Mouse (Mus musculus): Measurements from ENCODE around the gene Pbx4. TPM values are rescaled to one million over a fixed set of nuclear protein-coding genes. Genes with fewer than 3 reads are reported as not detected.

Gene Pbx4
- polyA plus RNA-seq, 1 experiment from 2014 or later: 41.6 TPM

GRCm38 (mm10) chr8:69820466-69820865 is 11.8 kb upstream of the Pbx4 start:
- H3K9me3 ChIP-seq: no peaks in the 10 kb centered on the region
- 76% methylated on average over 9 of the region's 9 CpGs for WGBS
- H3K27me3 ChIP-seq (replicated peaks): peaks cover 5% of the 10 kb centered on the region; the same call in 1 of the 2 replicates
- no peak overlapping the region for H3K4me3 ChIP-seq
- peaks cover 38% of the 10 kb centered on the region for H3K36me3 ChIP-seq
- H3K4me2 ChIP-seq (replicated peaks): no peak overlapping the region
- no peak overlapping the region for H3K27ac ChIP-seq
- H3K4me1 ChIP-seq: peaks cover 24% of the 10 kb centered on the region
- ATAC-seq (ENCODE audit: low FRiP score, low read depth): no peak
- H3K9ac ChIP-seq: no peak overlapping the region

- Histone ChIP-seq H3K36me3 (peaks cover 35% of the 10 kb centered on the region), H3K9me3 (no peaks in the 10 kb centered on the region), H3K4me2 (replicated peaks) (peak overlapping the region; percentile 89), H3K9ac (peak overlapping the region; percentile 68), H3K27me3 (replicated peaks) (peaks cover 5% of the 10 kb centered on the region; the same call in 1 of the 2 replicates), H3K4me1 (peaks cover 24% of the 10 kb centered on the region), H3K27ac (no peak overlapping the region), H3K4me3 (peak overlapping the region; percentile 53)
- WGBS: 0% methylated on average over 18 of the region's 22 CpGs
- peak; percentile 69 for ATAC-seq (ENCODE audit: low FRiP score, low read depth)
Observed at GRCm38 (mm10) chr8:69821971-69822385, 10.3 kb upstream of the Pbx4 start.

GRCm38 (mm10) chr8:69822386-69823191 is 9.7 kb upstream of the Pbx4 start, which contains the start of gene Lpar2:
TSS of gene Lpar2 (plus strand) at chr8:69822429.
- Histone ChIP-seq H3K36me3 (peaks cover 31% of the 10 kb centered on the region), H3K4me1 (peaks cover 24% of the 10 kb centered on the region)

GRCm38 (mm10) chr8:69826371-69826770 is 5.9 kb upstream of the Pbx4 start:
- H3K36me3 ChIP-seq: peaks cover 21% of the 10 kb centered on the region
- H3K9ac ChIP-seq: no peak overlapping the region
- 91% methylated on average over 12 of the region's 12 CpGs for WGBS
- peaks cover 24% of the 10 kb centered on the region for H3K4me1 ChIP-seq
- no peaks in the 10 kb centered on the region for H3K9me3 ChIP-seq
- ATAC-seq (ENCODE audit: low FRiP score, low read depth): no peak
- no peak overlapping the region for H3K4me2 ChIP-seq (replicated peaks)
- no peaks in the 10 kb centered on the region for H3K27me3 ChIP-seq (replicated peaks)
- H3K4me3 ChIP-seq: no peak overlapping the region
- H3K27ac ChIP-seq: no peak overlapping the region

More at GRCm38 (mm10) chr8:69822386-69823191, 9.7 kb upstream of the Pbx4 start, which contains the start of gene Lpar2:
- ATAC-seq (ENCODE audit: low FRiP score, low read depth): peak; percentile 71
- Histone ChIP-seq H3K9me3 (no peaks in the 10 kb centered on the region), H3K4me3 (peak within 1 kb of the TSS; percentile 53), H3K27ac (no peak within 1 kb of the TSS), H3K4me2 (replicated peaks) (peak within 1 kb of the TSS; percentile 89), H3K27me3 (replicated peaks) (peaks cover 5% of the 10 kb centered on the region; the same call in 1 of the 2 replicates), H3K9ac (peak within 1 kb of the TSS; percentile 68)
- 1% methylated on average over 33 of the region's 35 CpGs for WGBS

- Histone ChIP-seq H3K9me3 (no peaks in the 10 kb centered on the region), H3K27me3 (replicated peaks) (no peaks in the 10 kb centered on the region), H3K4me3 (no peak overlapping the region), H3K4me2 (replicated peaks) (no peak overlapping the region), H3K4me1 (peaks cover 13% of the 10 kb centered on the region), H3K36me3 (peaks cover 4% of the 10 kb centered on the region; the same call in 1 of the 2 replicates), H3K9ac (no peak overlapping the region), H3K27ac (no peak overlapping the region)
- WGBS: 80% methylated on average over 8 of the region's 8 CpGs
- ATAC-seq (ENCODE audit: low FRiP score, low read depth): no peak
Observed at GRCm38 (mm10) chr8:69837057-69837682, 4.9 kb downstream of the Pbx4 start.

- H3K4me3 ChIP-seq: no peak overlapping the region
- H3K4me2 ChIP-seq (replicated peaks): no peak overlapping the region
- ATAC-seq (ENCODE audit: low FRiP score, low read depth): no peak
- H3K9me3 ChIP-seq: no peaks in the 10 kb centered on the region
- no peak overlapping the region for H3K9ac ChIP-seq
- 80% methylated on average over 3 of the region's 3 CpGs for WGBS
- H3K27me3 ChIP-seq (replicated peaks): no peaks in the 10 kb centered on the region
- no peak overlapping the region for H3K27ac ChIP-seq
- no peaks in the 10 kb centered on the region for H3K4me1 ChIP-seq
- H3K36me3 ChIP-seq: no peaks in the 10 kb centered on the region
Observed at GRCm38 (mm10) chr8:69847167-69848065, 15.1 kb downstream of the Pbx4 start.

GRCm38 (mm10) chr8:69848951-69849350 is 16.7 kb downstream of the Pbx4 start:
- no peak for ATAC-seq (ENCODE audit: low FRiP score, low read depth)
- 87% methylated on average over 8 of the region's 8 CpGs for WGBS
- Histone ChIP-seq H3K27me3 (replicated peaks) (no peaks in the 10 kb centered on the region), H3K4me3 (no peak overlapping the region), H3K9me3 (no peaks in the 10 kb centered on the region), H3K36me3 (no peaks in the 10 kb centered on the region), H3K4me2 (replicated peaks) (no peak overlapping the region), H3K9ac (no peak overlapping the region), H3K27ac (no peak overlapping the region), H3K4me1 (no peaks in the 10 kb centered on the region)

- Histone ChIP-seq H3K4me3 (no peak overlapping the region), H3K9ac (no peak overlapping the region), H3K4me2 (replicated peaks) (no peak overlapping the region), H3K4me1 (no peaks in the 10 kb centered on the region), H3K27me3 (replicated peaks) (no peaks in the 10 kb centered on the region), H3K9me3 (no peaks in the 10 kb centered on the region), H3K36me3 (no peaks in the 10 kb centered on the region), H3K27ac (no peak overlapping the region)
- 43% methylated on average over 3 of the region's 3 CpGs for WGBS
- no peak for ATAC-seq (ENCODE audit: low FRiP score, low read depth)
Observed at GRCm38 (mm10) chr8:69849899-69850298, 17.6 kb downstream of the Pbx4 start.

GRCm38 (mm10) chr8:69850926-69851506 is 18.7 kb downstream of the Pbx4 start:
- H3K4me2 ChIP-seq (replicated peaks): no peak overlapping the region
- no peaks in the 10 kb centered on the region for H3K4me1 ChIP-seq
- no peak overlapping the region for H3K9ac ChIP-seq
- no peak overlapping the region for H3K27ac ChIP-seq
- no peaks in the 10 kb centered on the region for H3K36me3 ChIP-seq
- H3K4me3 ChIP-seq: no peak overlapping the region
- WGBS: 85% methylated on average over 7 of the region's 7 CpGs
- no peak for ATAC-seq (ENCODE audit: low FRiP score, low read depth)
- H3K27me3 ChIP-seq (replicated peaks): no peaks in the 10 kb centered on the region
- H3K9me3 ChIP-seq: no peaks in the 10 kb centered on the region

- no peaks in the 10 kb centered on the region for H3K27me3 ChIP-seq (replicated peaks)
- no peaks in the 10 kb centered on the region for H3K4me1 ChIP-seq
- 93% methylated on average over 10 of the region's 10 CpGs for WGBS
- no peak overlapping the region for H3K27ac ChIP-seq
- no peak overlapping the region for H3K4me3 ChIP-seq
- ATAC-seq (ENCODE audit: low FRiP score, low read depth): no peak
- 0 out of 2 replicates have a peak, but pooled peaks cover under 1% of the 10 kb centered on the region for H3K36me3 ChIP-seq
- H3K9me3 ChIP-seq: no peaks in the 10 kb centered on the region
- H3K4me2 ChIP-seq (replicated peaks): no peak overlapping the region
- H3K9ac ChIP-seq: no peak overlapping the region
Observed at GRCm38 (mm10) chr8:69853869-69854268, 21.6 kb downstream of the Pbx4 start.

- Histone ChIP-seq H3K27ac (no peak overlapping the region), H3K36me3 (peaks cover 35% of the 10 kb centered on the region), H3K4me3 (no peak overlapping the region), H3K9ac (no peak overlapping the region), H3K27me3 (replicated peaks) (no peaks in the 10 kb centered on the region), H3K4me1 (no peaks in the 10 kb centered on the region), H3K4me2 (replicated peaks) (no peak overlapping the region), H3K9me3 (no peaks in the 10 kb centered on the region)
- ATAC-seq (ENCODE audit: low FRiP score, low read depth): no peak
- WGBS: 59% methylated on average over 4 of the region's 4 CpGs
Observed at GRCm38 (mm10) chr8:69860807-69861206, 28.5 kb downstream of the Pbx4 start.
